Mouse (Mus musculus) small intestine, adult 2 months (tissue): ENCODE data around the gene Tctn3.
A peak's percentile ranks its signal among the peaks of the same experiment; 100 is the strongest.

Experiments used
- CTCF ChIP-seq: fragments of 200-500 bp; IDR thresholded peaks from 2 replicates; pipeline ENCODE4 v1.5.1; 2012; ENCODE audit warnings: low read depth, mild to moderate bottlenecking, control low read depth, inconsistent platforms, low read length, moderate library complexity, mixed read lengths; ENCODE audit not compliant: insufficient replicate concordance, insufficient read length; ENCODE audit errors: extremely low read depth
- POLR2A ChIP-seq: fragments of 200-500 bp; IDR thresholded peaks from 2 replicates; pipeline ENCODE4 v1.6.1; 2012; ENCODE audit warnings: low read depth, mild to moderate bottlenecking, control low read depth, inconsistent platforms, low read length, moderate library complexity

GRCm38 (mm10) chr19:40588293-40588654 lies 23.8 kb downstream of the Tctn3 start, which contains the start of gene Aldh18a1:
- no peak for TF ChIP-seq CTCF
- peak; percentile 13; the same call in 1 of the 2 replicates for TF ChIP-seq POLR2A
